Mouse (Mus musculus) heart, embryonic 16.5 days (tissue): ENCODE measurements at regions not wholly inside any gene's neighbourhood (a gene's known extent, or its start where the extent isn't known, plus 50 kb on each side); places are given as distances from the start of the nearest gene placed in this dataset.

Experiments
- ATAC-seq: fragments of 200-750 bp; cut with Nextera tagmentation; replicated peaks from 2 replicates; pipeline ENCODE4 v1.8.0; 2017; ENCODE audit warnings: moderate number of reproducible peaks; ENCODE audit not compliant: insufficient read depth, low FRiP score; ENCODE audit errors: extremely low read depth
- H3K27ac ChIP-seq: fragments of 300-500 bp; sonication (generic); 2 replicates; pipeline ENCODE4 v1.5.1; 2014; ENCODE audit warnings: mild to moderate bottlenecking, low read length, control low read depth, moderate library complexity
- H3K27me3 ChIP-seq: fragments of 300-500 bp; sonication (generic); 2 replicates; pipeline ENCODE4 v1.6.1; 2014; ENCODE audit warnings: low read length, mixed read lengths; ENCODE audit not compliant: control insufficient read depth, insufficient read depth
- H3K36me3 ChIP-seq: fragments of 300-500 bp; sonication (generic); 2 replicates; pipeline ENCODE4 v1.6.1; 2014; ENCODE audit not compliant: control insufficient read depth, insufficient read depth
- H3K4me1 ChIP-seq: fragments of 300-500 bp; sonication (generic); 2 replicates; pipeline ENCODE4 v1.6.1; 2014; ENCODE audit warnings: low read length, mixed read lengths; ENCODE audit not compliant: control insufficient read depth, insufficient read depth
- H3K4me2 ChIP-seq: fragments of 300-500 bp; sonication (generic); 2 replicates; pipeline ENCODE4 v1.6.1; 2014; ENCODE audit warnings: low read depth, mild to moderate bottlenecking, control low read depth, low read length
- H3K4me3 ChIP-seq: fragments of 300-500 bp; sonication (generic); 2 replicates; pipeline ENCODE4 v1.5.1; 2014; ENCODE audit warnings: mild to moderate bottlenecking, control low read depth, low read length
- H3K9ac ChIP-seq: fragments of 300-500 bp; sonication (generic); 2 replicates; pipeline ENCODE4 v1.6.1; 2014; ENCODE audit warnings: low read length, control low read depth
- H3K9me3 ChIP-seq: fragments of 300-500 bp; sonication (generic); replicated peaks from 2 replicates; pipeline ENCODE4 v1.6.1; 2016; ENCODE audit warnings: low read length; ENCODE audit not compliant: control insufficient read depth
- WGBS: fragments of 180-500 bp; shearing (Covaris S2); extraction: QIAGEN DNeasy Blood & Tissue Kit; methylation state at CpG from one replicate; pipeline ENCODE4 v1.1.7; 2014; 5-methylcytosine and 5-hydroxymethylcytosine counted together

- Histone ChIP-seq H3K9me3 (no peaks in the 10 kb centered on the region), H3K4me1 (peaks cover 20% of the 10 kb centered on the region), H3K27me3 (no peaks in the 10 kb centered on the region), H3K27ac (peak overlapping the region; percentile 88), H3K4me3 (peak overlapping the region; percentile 79), H3K9ac (peak overlapping the region; percentile 82), H3K36me3 (no peaks in the 10 kb centered on the region), H3K4me2 (peak overlapping the region; percentile 67)
- WGBS: 46% methylated on average over 5 of the region's 5 CpGs
- ATAC-seq: no peak
These were observed 274.3 kb downstream of the Ptprc start for GRCm38 (mm10) chr1:137901211-137901610.

DNA sequence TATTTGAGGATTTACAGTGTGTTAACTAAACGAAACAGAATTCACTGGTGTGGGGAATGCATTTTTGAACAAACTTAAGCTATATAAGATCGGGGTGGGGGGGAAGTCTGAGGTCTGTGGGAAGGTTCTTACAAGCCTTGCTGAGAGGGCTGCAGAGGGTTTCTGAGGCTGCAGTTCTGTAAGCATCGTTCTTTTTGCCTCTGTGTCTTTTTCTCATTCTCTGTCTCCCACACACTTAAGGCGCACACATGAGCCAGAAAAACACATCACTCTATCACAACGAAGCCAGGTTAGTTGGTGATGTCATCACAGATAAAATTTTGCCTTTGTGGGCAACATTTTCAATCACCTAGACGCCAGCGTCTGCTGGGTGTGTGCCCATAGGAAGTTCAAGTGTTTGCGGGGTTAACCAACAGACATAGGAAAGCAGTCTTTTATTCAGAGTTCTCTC lies 274.9 kb downstream of the Ptprc start:
- Histone ChIP-seq H3K9me3 (no peaks in the 10 kb centered on the region), H3K4me1 (peaks cover 17% of the 10 kb centered on the region), H3K9ac (peak overlapping the region; percentile 82), H3K27ac (peak overlapping the region; percentile 88), H3K27me3 (no peaks in the 10 kb centered on the region), H3K4me3 (peak overlapping the region; percentile 79), H3K36me3 (no peaks in the 10 kb centered on the region), H3K4me2 (peak overlapping the region; percentile 67)
- ATAC-seq: no peak
- WGBS: 3% methylated on average over 8 of the region's 8 CpGs

- no peaks in the 10 kb centered on the region for H3K9me3 ChIP-seq
- H3K27ac ChIP-seq: peak overlapping the region; percentile 88
- peak overlapping the region; percentile 67 for H3K4me2 ChIP-seq
- H3K4me3 ChIP-seq: peak overlapping the region; percentile 79
- peak; percentile 77 for ATAC-seq
- no peaks in the 10 kb centered on the region for H3K36me3 ChIP-seq
- peaks cover 13% of the 10 kb centered on the region for H3K4me1 ChIP-seq
- no peaks in the 10 kb centered on the region for H3K27me3 ChIP-seq
- H3K9ac ChIP-seq: peak overlapping the region; percentile 82
- WGBS: under 1% methylated on average over 14 of the region's 14 CpGs
These were observed 275.4 kb downstream of the Ptprc start for GRCm38 (mm10) chr1:137899916-137900601.

- ATAC-seq: no peak
- peak overlapping the region; percentile 96 for H3K27ac ChIP-seq
- WGBS: under 1% methylated on average over 6 of the region's 6 CpGs
These were observed 276.2 kb downstream of the Ptprc start for GRCm38 (mm10) chr1:137899305-137899704.

DNA sequence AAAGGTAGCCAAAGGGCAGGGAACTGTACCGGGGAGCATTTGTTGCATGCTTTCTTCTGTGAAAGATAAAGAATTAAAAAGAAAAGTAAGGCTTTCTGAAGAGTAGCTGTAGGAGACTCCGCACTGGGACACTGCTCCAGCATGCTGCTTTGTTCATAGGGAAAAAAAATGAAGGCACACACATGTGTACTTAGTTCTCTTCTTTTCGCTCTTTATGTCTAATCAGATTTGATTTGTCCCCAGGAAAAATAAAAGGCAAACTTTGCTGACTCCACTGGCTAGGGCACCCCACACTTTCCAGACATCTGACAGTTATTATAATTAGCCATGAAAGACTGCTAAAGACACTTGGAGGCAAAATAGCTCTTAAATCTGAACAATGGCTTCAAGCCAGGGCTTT lies 276.6 kb downstream of the Ptprc start:
- H3K27ac ChIP-seq: peak overlapping the region; percentile 96
- 0 out of 2 replicates have a peak, but pooled peaks have one; percentile 28 for ATAC-seq
- H3K36me3 ChIP-seq: no peaks in the 10 kb centered on the region
- H3K4me1 ChIP-seq: peaks cover 13% of the 10 kb centered on the region
- no peaks in the 10 kb centered on the region for H3K9me3 ChIP-seq
- H3K9ac ChIP-seq: peak overlapping the region; percentile 82
- peak overlapping the region; percentile 67 for H3K4me2 ChIP-seq
- 0% methylated on average over 3 of the region's 3 CpGs for WGBS
- peak overlapping the region; percentile 79 for H3K4me3 ChIP-seq
- H3K27me3 ChIP-seq: no peaks in the 10 kb centered on the region

More at GRCm38 (mm10) chr1:137899305-137899704, 276.2 kb downstream of the Ptprc start:
- Histone ChIP-seq H3K4me1 (peaks cover 13% of the 10 kb centered on the region), H3K4me2 (peak overlapping the region; percentile 67), H3K4me3 (peak overlapping the region; percentile 79), H3K9me3 (no peaks in the 10 kb centered on the region), H3K27me3 (no peaks in the 10 kb centered on the region), H3K9ac (peak overlapping the region; percentile 82), H3K36me3 (no peaks in the 10 kb centered on the region)

DNA sequence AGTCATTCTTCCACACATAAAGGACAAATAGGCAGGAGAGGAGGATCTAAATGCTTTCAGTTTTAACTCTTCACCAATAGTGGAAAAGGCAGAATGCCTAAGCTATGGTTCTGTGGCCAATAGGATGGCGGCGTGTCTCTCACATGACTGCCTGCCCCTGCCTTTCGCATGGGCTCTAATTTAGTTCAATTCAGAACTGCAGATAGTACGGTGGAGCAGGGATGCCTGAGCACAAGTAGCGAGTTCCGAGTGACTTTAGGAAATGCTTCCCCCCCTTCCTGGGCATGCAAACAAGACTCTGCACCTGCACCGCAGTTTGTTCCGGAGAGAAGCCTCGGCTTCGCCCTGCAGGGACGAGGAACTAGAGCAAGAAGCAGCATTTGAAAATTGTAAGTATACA lies 277.1 kb downstream of the Ptprc start:
- 0% methylated on average over 11 of the region's 11 CpGs for WGBS
- peak; percentile 97 for ATAC-seq
- peak overlapping the region; percentile 96 for H3K27ac ChIP-seq
- no peaks in the 10 kb centered on the region for H3K27me3 ChIP-seq
- no peaks in the 10 kb centered on the region for H3K9me3 ChIP-seq
- peak overlapping the region; percentile 67 for H3K4me2 ChIP-seq
- peak overlapping the region; percentile 82 for H3K9ac ChIP-seq
- H3K36me3 ChIP-seq: no peaks in the 10 kb centered on the region
- peaks cover 13% of the 10 kb centered on the region for H3K4me1 ChIP-seq
- H3K4me3 ChIP-seq: peak overlapping the region; percentile 79

DNA sequence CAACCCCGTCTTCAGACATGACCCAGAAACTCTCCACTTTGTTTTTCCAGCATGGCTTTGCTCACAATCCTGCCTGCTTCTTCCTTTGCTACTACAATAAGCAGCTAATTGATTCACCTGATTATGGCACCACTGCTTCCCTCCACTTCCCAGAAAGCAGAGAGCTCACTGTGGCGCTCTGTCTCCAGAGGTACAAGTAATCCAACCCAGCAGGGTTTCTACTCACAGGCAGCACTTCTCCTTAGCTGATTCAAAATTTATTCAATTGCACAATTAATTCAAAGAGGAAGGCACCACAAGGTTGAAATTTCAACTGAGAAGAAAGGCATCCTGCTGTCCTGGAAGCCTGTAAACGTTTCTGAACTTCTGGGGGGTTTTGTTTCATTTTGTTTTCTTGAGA lies 293.9 kb downstream of the Ptprc start:
- 46% methylated on average over 3 of the region's 3 CpGs for WGBS
- no peaks in the 10 kb centered on the region for H3K36me3 ChIP-seq
- no peak overlapping the region for H3K27ac ChIP-seq
- ATAC-seq: no peak
- H3K9me3 ChIP-seq: no peaks in the 10 kb centered on the region
- H3K27me3 ChIP-seq: no peaks in the 10 kb centered on the region
- H3K9ac ChIP-seq: no peak overlapping the region
- no peaks in the 10 kb centered on the region for H3K4me1 ChIP-seq
- H3K4me3 ChIP-seq: no peak overlapping the region
- no peak overlapping the region for H3K4me2 ChIP-seq

- Histone ChIP-seq H3K9me3 (no peaks in the 10 kb centered on the region), H3K27ac (no peak overlapping the region), H3K4me2 (no peak overlapping the region), H3K27me3 (no peaks in the 10 kb centered on the region), H3K4me1 (no peaks in the 10 kb centered on the region), H3K9ac (no peak overlapping the region), H3K4me3 (no peak overlapping the region), H3K36me3 (no peaks in the 10 kb centered on the region)
- 71% methylated on average over 2 of the region's 2 CpGs for WGBS
- ATAC-seq: no peak
These were observed 301.1 kb downstream of the Ptprc start for GRCm38 (mm10) chr1:137874361-137874760.

- Histone ChIP-seq H3K9ac (no peak overlapping the region), H3K4me2 (no peak overlapping the region), H3K4me3 (no peak overlapping the region), H3K27ac (no peak overlapping the region), H3K27me3 (no peaks in the 10 kb centered on the region), H3K9me3 (no peaks in the 10 kb centered on the region), H3K4me1 (no peaks in the 10 kb centered on the region), H3K36me3 (no peaks in the 10 kb centered on the region)
- no peak for ATAC-seq
- WGBS: 55% methylated on average over 1 of the region's 1 CpGs
These were observed 301.9 kb downstream of the Ptprc start for GRCm38 (mm10) chr1:137873628-137874027.
